Mouse (Mus musculus) spleen, postnatal 14 days (tissue): ENCODE measurements around the gene Chchd6.

Source experiments
- DNase-seq, 2 experiments: peaks; one replicate each; pipeline ENCODE4 v3.0.0; 2021 to 2022; ENCODE audit warnings: low spot score in 2 of 2

Gene Chchd6

DNA sequence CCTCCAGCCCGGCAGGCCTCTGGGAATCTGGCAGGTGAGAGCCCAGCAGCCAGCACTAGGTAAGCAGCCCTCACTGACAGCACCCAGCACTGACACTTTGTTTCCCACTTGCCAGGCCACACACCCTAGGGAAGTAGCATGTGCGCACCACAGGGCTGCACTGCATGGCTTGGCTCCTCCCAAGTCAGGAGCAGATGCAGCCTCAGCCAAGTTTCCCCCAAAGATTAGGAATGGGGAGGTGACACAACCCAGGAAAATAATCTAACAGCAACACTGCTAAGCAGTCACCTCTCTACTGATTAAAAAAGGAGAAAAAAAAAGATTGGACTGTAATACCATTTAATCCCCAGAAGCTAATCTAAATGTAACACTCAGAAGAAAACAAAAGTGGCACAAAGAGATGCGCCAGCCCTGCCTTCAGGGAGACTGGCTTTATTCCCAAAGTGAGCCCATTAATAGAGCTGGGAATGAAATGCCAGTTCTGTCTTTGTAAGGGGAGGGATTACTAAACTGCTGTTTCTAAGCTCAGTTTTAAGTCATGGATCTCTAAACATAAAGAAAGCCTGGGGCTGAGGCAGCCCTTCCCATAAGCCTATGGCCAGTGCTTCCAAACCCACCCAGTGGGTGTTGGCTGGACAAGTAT is 188.1 kb downstream of the Chchd6 start:
- no peak for DNase-seq

- DNase-seq, result no peak
Measured at GRCm38 (mm10) chr6:89404964-89405363, 190.5 kb downstream of the Chchd6 start.

DNA sequence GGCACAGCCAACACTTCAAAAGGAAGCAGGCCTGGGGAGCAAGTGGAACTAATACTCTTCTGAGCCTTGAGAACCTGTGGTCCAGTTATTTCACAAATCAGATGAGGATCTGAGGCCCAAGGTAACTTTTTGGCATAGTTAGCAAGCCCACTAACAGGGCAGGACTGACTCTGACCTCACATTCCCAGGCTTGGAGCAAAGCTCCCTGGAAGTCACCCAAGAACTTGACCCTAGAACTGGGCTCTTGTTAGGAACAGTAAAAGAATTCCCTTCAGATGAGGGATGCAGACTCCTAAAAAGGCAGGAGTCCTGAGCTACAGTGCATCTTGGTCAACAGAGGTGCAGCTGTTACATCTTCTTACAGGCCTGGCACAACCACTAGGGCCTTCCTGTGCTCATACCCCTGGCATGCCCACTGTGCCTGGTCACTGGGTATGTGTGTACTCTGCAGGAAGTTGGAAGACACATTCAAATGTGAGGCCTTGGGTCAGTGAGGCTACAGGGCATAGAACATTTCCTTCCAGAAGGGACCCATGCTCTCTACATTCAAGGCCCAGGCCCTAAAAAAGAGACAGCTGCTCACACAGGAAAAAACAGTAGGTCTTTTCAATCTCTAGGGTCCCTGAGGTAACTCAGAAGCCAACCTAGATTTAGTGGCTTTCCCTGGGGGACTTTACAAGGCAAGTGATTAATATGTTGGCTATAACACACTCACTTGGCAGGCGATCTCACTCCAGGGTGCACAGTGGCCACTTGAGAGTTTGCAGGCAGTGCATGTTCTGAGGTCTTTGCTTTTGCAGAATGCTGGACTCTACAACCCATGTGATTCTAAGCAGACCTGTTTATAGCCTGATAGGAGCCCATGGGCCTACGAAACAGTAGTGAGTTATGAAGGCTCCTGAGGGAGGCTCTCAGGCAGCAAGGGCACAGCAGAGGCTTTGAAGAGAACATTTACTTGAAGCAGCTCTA is 191.9 kb downstream of the Chchd6 start:
- no peak for DNase-seq

- no peak for DNase-seq
Measured at GRCm38 (mm10) chr6:89402406-89402805, 193.0 kb downstream of the Chchd6 start.

DNA sequence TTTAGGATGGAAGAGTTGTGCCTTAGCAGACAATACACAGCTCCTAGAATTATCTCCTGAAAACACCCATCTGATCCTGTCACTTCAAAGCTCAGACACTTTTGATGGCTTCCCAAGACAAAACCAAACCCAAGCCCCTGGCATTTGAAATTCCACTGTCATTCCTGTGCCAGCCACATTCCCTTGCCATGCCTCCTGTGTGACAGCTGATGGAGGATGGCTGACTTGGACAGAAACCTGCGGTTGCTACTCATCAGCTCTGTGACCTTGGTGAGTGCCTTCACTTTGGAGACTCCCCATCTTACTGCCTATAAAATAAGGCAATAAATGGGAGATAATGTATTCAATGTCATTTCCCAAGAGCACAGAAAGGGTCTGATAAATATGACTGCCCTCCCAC is 195.9 kb downstream of the Chchd6 start:
- no peak for DNase-seq

DNA sequence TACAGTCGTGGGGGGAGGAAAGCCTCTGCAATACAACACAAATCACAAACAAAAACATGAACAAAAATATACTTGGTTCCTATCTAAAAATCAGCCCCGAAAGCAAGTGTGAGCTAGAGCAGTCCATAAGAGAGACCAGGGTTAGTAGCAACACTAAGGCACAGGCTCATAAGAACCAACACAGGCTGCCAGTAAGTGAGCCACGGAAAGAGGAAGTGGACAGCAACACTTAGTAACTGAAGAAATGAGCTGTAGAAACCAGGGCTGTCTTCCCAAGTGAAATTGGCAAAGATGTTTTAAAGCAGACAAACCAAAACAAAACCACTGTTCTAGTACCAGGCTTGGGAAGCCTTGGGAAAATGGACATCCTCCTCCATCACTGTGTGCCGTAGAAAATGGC is 197.5 kb downstream of the Chchd6 start:
- no peak for DNase-seq

DNA sequence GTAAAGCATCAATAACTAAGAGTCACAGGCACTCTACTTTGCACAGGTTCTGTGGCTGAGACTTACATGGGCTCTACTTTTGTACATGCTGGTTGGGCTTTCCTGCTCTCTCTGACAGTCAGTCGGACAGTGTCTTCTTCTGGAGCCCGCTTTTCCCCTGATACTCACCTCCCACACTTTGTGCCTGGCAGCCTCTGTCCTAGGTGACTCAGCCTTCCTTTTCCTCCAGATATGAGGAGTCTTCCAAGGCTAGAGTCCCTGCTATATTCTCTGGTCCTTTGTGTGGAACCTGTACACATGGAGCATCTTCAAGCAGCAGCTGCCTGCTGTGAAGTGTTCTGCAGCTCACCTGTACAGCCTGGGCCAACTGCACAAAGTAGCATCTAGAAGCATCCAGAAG is 201.6 kb downstream of the Chchd6 start:
- DNase-seq, result no peak

- DNase-seq, result no peak
Measured at GRCm38 (mm10) chr6:89392213-89392612, 203.2 kb downstream of the Chchd6 start.

- DNase-seq, result no peak
Measured at GRCm38 (mm10) chr6:89389771-89390170, 205.7 kb downstream of the Chchd6 start.

DNA sequence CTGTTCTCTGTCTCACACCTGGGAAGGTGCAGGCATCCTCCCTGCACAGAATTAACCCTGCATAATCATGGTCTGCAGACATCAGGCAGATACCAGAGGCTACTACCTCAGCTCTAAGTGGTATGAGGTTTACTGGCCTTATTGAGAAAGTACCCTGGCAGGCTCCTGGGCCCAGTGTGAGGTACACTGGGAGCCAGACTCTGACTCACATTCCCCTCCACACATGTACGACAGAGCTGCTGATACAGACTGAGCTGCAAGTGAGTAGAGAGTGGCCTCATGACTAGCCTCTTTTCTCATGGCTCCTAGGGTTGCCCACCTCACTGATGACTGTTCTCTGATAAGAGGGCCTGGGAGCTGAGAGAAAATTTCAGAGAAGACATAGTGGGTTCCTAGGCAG is 208.5 kb downstream of the Chchd6 start:
- DNase-seq, result no peak

GRCm38 (mm10) chr6:89384699-89385098 is 210.8 kb downstream of the Chchd6 start:
- DNase-seq, result no peak

- DNase-seq, result no peak
Measured at GRCm38 (mm10) chr6:89381851-89382250, 213.6 kb downstream of the Chchd6 start.

DNA sequence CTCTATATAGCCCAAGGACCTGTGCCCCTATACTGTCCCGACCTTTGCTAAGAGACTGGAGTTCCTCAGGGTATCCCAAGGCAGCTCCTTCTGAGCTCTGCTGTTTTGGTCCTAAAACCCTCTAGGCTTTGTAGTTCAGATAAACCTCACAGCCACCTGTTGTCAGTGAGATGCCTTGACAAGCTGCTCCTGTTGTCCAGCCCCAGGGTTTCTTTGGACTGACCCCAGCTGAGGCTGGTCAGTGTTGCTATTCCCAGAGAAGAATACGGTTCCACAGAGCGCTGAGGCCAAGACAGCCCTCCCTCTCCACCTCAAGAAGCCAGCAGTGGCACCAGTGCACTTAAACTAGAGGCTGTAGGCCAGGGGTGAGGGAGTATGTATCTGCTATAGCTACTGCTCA is 214.3 kb downstream of the Chchd6 start:
- no peak for DNase-seq

DNA sequence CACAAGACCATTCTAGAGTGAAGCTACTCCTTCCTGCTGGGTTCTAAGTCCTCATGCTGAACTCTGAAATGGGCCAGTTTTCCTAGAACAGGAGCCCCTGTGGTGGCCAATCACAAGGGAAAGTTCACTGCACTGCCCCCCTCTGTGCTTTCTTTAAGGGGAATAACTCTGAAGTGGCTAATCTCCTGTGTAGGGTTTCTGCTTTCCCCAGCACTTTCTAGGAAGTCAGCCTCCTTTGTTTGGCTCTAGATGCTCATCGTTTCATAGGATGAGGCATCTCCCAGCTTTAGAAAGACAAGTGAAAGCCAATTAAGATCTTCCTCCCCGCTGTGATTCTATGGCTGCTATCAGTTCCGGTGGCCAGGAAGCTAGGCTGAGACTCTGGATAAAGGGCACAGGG is 214.7 kb downstream of the Chchd6 start:
- DNase-seq, result no peak

DNA sequence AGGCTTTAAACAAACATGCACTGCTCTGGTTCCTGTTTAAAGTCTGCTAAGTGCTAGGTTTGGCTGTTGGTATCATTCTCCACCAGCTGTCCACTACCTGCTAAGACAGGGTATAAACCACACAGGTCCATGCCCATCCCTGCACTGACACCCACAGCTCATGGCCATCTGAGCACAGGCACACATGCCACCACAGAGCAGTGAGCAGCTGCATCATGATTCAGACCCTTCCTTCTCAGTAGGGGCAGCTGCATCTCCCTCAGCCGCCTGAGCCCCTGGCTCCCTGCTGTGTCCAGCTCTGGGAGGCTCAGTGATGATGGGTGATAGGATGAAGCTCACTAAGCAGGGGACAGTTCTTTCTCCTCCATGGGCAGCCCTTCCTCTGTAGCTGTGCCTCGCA is 217.2 kb downstream of the Chchd6 start:
- DNase-seq, result no peak

- DNase-seq, result no peak
Measured at GRCm38 (mm10) chr6:89368812-89369211, 226.6 kb downstream of the Chchd6 start.

DNA sequence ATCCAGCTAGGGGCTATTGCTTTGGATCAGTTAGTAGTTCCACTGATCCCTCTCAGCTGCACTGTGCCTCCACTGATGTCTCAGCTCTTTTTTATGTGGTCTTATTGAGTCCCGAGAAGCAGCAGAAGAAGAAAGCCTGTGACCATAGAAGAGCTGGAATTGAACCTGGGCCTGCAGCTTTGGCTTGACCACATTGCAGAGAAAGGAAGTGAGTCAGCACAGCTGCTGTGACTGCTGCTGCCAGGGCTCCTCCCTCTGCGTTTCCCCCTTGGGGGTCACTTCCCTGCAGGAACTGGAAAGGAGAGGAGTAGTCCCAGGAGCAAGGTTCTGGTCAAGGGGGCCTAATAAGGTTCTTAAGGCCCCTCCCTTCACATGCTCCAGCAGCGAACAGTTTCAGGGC is 231.1 kb downstream of the Chchd6 start:
- no peak for DNase-seq

- DNase-seq, result no peak
Measured at GRCm38 (mm10) chr6:89363107-89363451, 232.4 kb downstream of the Chchd6 start.

GRCm38 (mm10) chr6:89362281-89363106 is 233.0 kb downstream of the Chchd6 start, which contains the start of gene Plxna1:
Gene Plxna1, minus strand, starts transcription at chr6:89362620.
- DNase-seq, result peak in 1 of 2 experiments; percentile 29

DNA sequence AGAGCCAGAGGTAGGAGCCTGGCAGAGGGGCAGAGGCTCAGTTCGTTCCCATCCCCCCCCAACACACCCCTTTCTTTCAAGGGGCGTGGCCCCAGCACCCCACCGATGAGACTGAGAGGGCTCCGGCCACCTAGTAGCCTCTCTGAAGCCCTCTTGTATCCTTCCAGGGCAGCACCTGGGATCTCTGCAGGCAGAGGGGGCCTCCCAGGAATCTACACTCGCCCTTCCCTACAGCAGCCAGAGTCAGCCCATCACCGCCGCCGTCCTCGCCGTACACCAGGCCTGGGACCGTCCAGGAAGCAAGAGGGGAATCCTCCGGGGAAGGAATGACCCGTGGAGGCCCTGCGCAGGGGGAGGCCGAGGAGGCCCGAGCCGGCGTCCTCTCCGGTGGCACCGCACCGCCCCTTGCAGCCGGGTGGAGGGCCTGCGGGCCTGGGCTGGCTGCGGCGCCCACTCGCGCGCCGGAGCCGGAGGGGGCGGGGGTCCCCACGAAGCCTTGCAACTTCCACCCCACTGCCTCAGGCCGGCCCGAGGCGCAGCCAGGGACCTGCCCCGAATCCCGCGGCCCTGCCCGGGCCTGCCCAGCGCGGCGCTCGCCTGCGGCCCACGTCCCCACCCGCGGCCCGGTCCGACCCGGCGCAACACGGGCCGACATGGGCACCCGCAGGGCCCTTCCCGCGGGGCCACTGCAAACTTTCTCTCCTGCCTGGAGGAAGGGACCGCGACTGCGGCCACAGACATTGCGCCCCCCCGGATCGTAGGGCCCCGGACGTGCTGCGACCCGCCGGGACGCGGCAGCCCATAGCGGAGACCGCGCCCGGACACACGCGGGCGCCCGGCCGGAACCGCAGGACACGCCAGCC is 233.8 kb downstream of the Chchd6 start:
- peak in 1 of 2 experiments; percentile 19 for DNase-seq

DNA sequence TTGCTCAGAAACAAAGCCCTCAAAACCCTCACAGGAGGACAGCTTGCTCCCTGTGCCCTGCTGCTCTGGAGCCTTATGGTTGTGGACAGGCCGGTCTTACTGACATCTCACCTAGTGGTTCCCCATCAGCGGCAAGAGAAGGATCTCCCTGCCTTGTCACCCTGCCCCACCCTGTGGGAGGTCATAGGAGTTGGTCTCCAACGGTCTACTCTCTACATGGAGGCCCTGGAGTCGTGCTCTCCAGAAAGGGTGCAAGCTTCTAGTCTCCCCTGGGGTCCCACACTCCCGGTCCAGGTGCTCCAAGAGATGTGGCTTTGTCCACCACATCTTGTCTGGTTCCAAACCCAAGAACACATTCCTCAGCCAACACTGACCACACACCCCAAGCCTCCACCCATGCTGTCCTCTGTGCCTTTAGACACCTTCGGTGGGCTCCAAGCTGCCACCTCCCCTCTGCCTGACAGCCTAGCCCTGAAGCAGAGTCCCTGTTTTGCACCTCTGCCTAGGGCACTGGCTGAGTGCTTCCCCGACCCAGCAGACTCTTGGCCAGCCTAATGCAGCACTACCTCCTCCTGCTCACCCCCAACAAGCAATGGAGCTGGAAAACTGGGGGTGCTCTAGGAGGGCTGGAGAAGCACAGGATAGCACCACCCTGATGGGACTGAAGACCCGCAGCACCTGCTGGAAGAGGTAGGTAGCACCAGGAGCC is 234.6 kb downstream of the Chchd6 start:
- no peak for DNase-seq
